Mouse (Mus musculus) bone marrow, adult 2 months (tissue): ENCODE measurements around the gene Evx2.

Experiments
- CTCF ChIP-seq: fragments of 200-500 bp; IDR thresholded peaks from 2 replicates; pipeline ENCODE4 v1.5.1; 2011; ENCODE audit warnings: low read length, control low read depth; ENCODE audit not compliant: control insufficient read depth, insufficient read depth
- POLR2A ChIP-seq: fragments of 200-500 bp; IDR thresholded peaks from 2 replicates; pipeline ENCODE4 v1.6.1; 2011; ENCODE audit warnings: low read depth, mild to moderate bottlenecking, control low read depth, low read length, borderline replicate concordance; ENCODE audit not compliant: control insufficient read depth

DNA sequence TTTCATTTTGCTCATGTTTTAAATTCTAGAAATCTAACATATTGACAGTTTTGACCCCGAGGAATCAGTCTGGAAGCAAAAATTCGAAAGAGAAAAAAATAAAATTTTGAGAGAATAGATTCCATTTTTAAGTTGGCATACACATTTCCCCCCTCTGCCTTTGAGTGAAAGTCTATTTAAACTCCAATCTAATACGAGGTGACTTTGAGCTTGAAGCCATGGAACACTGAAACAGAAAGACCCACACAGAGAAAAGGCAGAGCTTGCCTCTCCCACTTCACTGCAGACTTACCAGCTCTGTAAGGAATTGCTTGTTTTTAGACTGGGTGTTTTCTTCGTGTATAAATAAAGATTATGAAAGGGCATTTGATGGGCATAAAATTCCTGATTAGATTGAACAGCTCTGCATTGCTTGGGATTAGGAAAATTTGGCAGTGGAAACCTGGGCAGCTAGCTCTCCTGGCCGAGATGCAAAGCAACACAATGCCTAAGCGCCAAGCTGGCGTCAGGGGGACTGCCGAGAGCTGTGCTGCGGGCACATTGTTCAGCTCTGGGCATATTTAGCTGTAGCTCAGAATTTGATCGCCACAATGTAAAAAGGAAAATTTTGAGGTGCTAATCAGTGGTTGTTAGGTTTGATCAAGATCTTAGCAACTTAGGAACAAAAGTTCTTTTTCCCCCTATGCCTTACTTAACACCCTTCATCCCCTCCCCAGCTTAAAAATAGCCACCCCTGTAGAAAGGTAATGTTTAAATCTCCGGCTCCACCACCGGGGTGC is 29.6 kb upstream of the Evx2 start:
- no peak for TF ChIP-seq CTCF
- TF ChIP-seq POLR2A: no peak
